Mouse (Mus musculus): Measurements from ENCODE around the gene Tmem145. TPM values are rescaled to one million over a fixed set of nuclear protein-coding genes. Genes with fewer than 3 reads are reported as not detected.

Tmem145 gene
- polyA plus RNA-seq, 1 experiment: not detected

DNA sequence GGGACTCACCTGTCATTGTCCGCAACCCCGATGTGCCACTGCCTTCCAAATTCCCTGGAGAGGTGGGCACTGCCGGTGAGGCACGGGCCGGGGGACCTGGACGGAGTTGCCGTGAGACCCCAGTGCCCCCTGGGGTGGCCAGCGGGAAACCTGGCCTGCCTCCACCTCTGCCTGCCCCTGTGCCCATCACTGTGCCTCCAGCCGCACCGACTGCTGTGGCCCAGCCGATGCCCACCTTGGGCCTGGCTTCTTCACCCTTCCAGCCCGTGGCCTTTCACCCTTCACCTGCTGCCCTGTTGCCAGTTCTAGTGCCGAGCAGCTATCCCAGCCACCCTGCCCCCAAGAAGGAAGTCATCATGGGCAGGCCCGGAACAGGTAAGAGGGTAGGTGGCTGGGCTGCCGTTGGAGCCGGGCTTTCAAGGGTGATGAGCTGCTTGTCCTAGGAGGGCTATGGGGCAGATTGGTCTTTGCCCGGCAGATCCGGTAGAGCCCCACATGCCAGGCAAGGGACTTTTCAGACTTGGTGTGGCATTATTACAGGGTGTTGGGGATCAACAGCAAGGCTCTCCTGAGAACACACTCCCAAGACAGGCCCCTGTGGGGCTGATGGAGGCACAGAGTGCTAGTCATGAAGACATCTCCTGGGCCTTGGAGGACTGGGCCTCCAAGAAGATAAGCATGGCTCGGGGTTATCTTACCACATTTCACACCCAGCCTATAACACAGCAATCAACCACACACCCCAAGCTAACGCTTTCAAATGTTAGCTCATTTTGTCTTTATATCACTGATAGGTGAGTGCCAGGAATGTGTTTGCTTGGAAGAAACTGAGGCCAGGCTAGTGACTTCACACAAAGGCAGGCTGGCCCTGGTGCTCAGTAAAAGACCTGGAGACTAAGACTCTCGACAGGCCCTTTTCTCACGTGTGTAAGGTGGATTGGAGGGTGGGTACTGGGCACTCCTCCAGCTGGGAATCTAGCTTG, 32.4 kb upstream of the Tmem145 start:
- 0 out of 2 replicates have a peak, but pooled peaks have one; percentile 4 for TF ChIP-seq POLR2A (IDR thresholded peaks at IDR 0.05; ENCODE audit: borderline replicate concordance, control insufficient read depth, low read depth, low read length)
- TF ChIP-seq CTCF (IDR thresholded peaks at IDR 0.05; ENCODE audit: control insufficient read depth, insufficient read depth, low read length): no peak
- 82% methylated on average over 22 of the region's 22 CpGs for WGBS
- Histone ChIP-seq H3K4me3 (replicated peaks; ENCODE audit: control insufficient read depth, low read depth, low read length) (no peak overlapping the region), H3K4me1 (ENCODE audit: control insufficient read depth, insufficient read depth, low read length) (peaks cover 12% of the 10 kb centered on the region), H3K27ac (ENCODE audit: control insufficient read depth, insufficient read depth, low read depth, low read length, poor library complexity) (peak overlapping the region; percentile 57)

DNA sequence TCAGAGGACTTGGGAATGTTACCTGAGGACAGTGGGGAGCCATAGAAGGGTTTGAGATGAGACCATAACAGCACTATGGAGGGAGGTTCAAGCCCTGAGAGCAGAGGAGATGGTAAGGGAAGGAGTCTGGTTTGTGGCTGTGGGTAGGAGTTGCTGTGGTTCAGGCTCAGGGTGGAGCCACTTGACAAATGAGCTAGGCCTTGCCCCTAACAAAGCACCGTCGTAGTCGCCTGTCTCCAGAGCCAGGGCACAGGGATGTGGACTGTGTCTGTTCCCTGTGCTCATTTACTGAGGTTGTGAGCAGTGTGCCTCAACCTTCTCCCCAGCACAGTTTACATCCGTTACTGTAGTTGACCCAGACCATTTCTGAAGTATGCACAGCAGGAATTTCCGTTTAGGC, 31.3 kb upstream of the Tmem145 start:
- Histone ChIP-seq H3K4me1 (ENCODE audit: control insufficient read depth, insufficient read depth, low read length) (peaks cover 11% of the 10 kb centered on the region), H3K27ac (ENCODE audit: control insufficient read depth, insufficient read depth, low read depth, low read length, poor library complexity) (no peak overlapping the region), H3K4me3 (replicated peaks; ENCODE audit: control insufficient read depth, low read depth, low read length) (no peak overlapping the region)
- whole genome bisulfite sequencing: 27% methylated on average over 5 of the region's 5 CpGs
- TF ChIP-seq POLR2A (IDR thresholded peaks at IDR 0.05; ENCODE audit: borderline replicate concordance, control insufficient read depth, low read depth, low read length): no peak
- TF ChIP-seq CTCF (IDR thresholded peaks at IDR 0.05; ENCODE audit: control insufficient read depth, insufficient read depth, low read length): no peak

DNA sequence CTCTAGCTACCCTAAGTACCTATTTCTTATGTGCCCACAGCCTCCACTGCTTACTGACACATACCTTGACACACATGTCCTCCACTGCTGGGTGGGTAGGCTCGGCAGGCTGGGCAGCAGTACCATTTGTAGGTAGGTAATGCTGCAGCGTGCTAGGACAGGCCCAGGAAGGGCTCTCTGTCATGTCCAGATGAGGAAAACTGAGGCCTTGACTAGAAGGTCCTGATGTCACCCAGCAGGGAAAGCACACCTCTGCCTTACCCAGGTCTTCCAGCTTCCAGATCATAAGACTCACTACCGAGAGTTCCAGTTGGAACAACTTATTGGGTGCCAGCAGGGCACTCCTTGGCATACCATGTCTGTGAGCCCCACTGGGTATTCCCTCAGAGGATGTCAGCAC, 30.9 kb upstream of the Tmem145 start:
- H3K27ac ChIP-seq (ENCODE audit: control insufficient read depth, insufficient read depth, low read depth, low read length, poor library complexity): no peak overlapping the region
- no peak for TF ChIP-seq CTCF (IDR thresholded peaks at IDR 0.05; ENCODE audit: control insufficient read depth, insufficient read depth, low read length)
- no peak for TF ChIP-seq POLR2A (IDR thresholded peaks at IDR 0.05; ENCODE audit: borderline replicate concordance, control insufficient read depth, low read depth, low read length)
- whole genome bisulfite sequencing: 81% methylated on average over 3 of the region's 3 CpGs
- peaks cover 7% of the 10 kb centered on the region for H3K4me1 ChIP-seq (ENCODE audit: control insufficient read depth, insufficient read depth, low read length)
- H3K4me3 ChIP-seq (replicated peaks; ENCODE audit: control insufficient read depth, low read depth, low read length): no peak overlapping the region

DNA sequence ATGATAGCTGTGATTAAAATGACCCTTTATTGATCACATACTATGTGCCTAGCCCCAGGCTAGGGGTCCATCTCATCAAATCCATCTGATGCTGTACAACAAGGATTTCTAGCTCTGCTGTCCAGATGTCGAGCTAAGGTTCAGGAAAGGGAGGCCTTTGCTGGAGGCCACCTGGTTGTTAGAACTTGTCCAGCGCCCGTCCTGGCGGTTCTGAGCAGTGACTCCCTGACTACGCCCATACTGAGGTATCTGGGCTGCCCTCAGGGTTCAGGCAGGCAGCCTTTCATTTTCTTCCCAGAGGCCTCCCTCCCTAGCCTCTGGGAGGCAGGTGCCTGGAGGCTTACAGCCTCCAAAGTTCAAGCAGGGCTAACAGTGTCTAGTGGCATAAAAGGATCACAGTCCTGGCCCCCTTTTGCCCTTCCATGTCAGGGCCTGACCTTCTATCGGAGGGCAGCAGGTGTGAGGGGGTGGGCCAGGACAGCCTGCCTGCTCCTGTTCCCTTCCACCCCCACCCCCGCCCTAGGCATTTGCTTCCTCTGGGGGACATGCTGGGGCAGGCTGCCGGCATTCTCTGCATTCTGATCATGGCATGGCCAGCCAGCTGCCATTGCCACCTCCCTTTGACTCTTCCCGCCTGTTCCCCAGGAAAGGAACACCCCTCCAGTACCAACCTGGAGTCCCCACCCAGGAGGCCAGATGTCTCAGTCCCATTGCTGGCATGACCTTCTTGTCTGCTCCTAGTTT, 30.2 kb upstream of the Tmem145 start:
- Histone ChIP-seq H3K27ac (ENCODE audit: control insufficient read depth, insufficient read depth, low read depth, low read length, poor library complexity) (no peak overlapping the region), H3K4me3 (replicated peaks; ENCODE audit: control insufficient read depth, low read depth, low read length) (no peak overlapping the region), H3K4me1 (ENCODE audit: control insufficient read depth, insufficient read depth, low read length) (peaks cover 8% of the 10 kb centered on the region)
- TF ChIP-seq POLR2A (IDR thresholded peaks at IDR 0.05; ENCODE audit: borderline replicate concordance, control insufficient read depth, low read depth, low read length): no peak
- no peak for TF ChIP-seq CTCF (IDR thresholded peaks at IDR 0.05; ENCODE audit: control insufficient read depth, insufficient read depth, low read length)
- WGBS: 81% methylated on average over 9 of the region's 9 CpGs

DNA sequence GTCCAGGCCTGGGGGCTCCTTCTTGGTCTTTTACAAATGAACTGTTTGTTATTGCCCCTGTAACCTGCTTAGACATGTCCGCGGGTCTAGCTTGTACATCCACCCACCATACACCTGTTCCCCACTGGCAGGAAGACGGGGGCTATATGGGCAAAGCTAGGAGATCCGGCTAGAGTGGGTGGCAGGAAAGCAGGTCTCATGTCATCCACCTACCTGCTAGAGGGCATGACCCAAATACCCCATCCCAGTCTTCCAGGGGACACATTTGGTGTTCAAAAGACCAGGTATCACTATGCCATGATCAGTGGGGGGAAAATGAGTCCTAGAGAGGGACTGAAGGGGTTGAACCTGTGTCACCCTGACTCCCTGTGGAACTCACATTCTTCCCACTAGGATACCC, 28.5 kb upstream of the Tmem145 start:
- 84% methylated on average over 4 of the region's 4 CpGs for WGBS
- Histone ChIP-seq H3K27ac (ENCODE audit: control insufficient read depth, insufficient read depth, low read depth, low read length, poor library complexity) (no peak overlapping the region), H3K4me3 (replicated peaks; ENCODE audit: control insufficient read depth, low read depth, low read length) (no peak overlapping the region), H3K4me1 (ENCODE audit: control insufficient read depth, insufficient read depth, low read length) (peaks cover 13% of the 10 kb centered on the region)
- TF ChIP-seq CTCF (IDR thresholded peaks at IDR 0.05; ENCODE audit: control insufficient read depth, insufficient read depth, low read length) (no peak), POLR2A (IDR thresholded peaks at IDR 0.05; ENCODE audit: borderline replicate concordance, control insufficient read depth, low read depth, low read length) (no peak)

DNA sequence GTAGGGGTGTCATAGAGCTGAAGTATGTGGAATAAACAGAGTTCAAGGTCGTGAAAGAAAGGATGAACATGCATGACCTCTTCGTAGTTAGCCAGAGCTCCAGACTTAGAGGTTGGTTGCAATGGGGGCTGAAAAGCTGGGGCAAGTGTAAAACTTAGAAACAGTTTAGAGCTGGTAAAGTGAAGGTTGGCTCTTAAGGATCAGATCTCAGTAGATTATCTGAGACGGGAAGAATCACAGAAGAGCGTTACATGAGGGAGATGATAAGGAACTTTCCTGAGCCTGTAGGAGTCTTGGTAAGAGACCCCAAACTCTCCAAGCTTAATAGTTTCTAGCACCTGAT, 27.9 kb upstream of the Tmem145 start:
- WGBS: 6% methylated on average over 4 of the region's 4 CpGs
- H3K4me3 ChIP-seq (replicated peaks; ENCODE audit: control insufficient read depth, low read depth, low read length): no peak overlapping the region
- no peak for TF ChIP-seq CTCF (IDR thresholded peaks at IDR 0.05; ENCODE audit: control insufficient read depth, insufficient read depth, low read length)
- no peak for TF ChIP-seq POLR2A (IDR thresholded peaks at IDR 0.05; ENCODE audit: borderline replicate concordance, control insufficient read depth, low read depth, low read length)

DNA sequence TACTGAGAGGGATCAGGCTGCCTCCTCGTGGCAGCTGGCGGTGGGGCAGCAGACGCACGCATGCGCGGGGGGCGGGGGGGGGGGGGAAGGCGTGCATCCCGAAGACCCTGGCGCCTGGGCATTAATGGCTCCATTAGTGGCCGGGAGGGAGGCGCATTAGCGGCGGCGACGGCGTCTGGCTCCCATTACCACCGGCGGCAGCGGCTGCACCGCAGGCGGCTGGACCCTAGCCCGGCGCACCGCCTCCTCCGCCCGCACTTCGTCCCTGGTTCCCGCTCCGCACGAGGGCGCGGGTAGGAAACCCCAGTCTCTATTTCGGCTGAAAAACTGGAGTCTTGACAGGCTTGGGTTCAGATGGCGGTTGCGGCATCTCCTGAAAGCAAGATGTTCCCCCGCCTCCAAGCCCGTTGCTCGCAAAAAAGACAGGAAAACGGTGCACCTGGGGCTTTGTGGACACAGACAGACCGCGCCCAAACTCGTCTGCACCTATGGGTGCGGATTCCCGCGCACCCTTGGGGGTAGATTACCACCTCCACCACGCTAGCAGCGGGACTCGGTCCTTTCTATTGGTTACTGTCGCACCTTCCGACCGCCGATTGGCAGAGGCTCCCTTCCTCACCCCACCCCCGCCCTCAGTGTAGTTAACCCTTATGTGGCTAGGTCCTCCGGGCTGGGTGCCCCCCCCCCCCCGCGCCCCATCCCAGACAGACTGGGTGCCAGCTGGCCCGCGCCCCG, 27.4 kb upstream of the Tmem145 start:
- under 1% methylated on average over 57 of the region's 60 CpGs for WGBS
- peak; percentile 82 for TF ChIP-seq POLR2A (IDR thresholded peaks at IDR 0.05; ENCODE audit: borderline replicate concordance, control insufficient read depth, low read depth, low read length)
- peak; percentile 68 for TF ChIP-seq CTCF (IDR thresholded peaks at IDR 0.05; ENCODE audit: control insufficient read depth, insufficient read depth, low read length)
- peak overlapping the region; percentile 87 for H3K27ac ChIP-seq (ENCODE audit: control insufficient read depth, insufficient read depth, low read depth, low read length, poor library complexity)
- H3K4me1 ChIP-seq (ENCODE audit: control insufficient read depth, insufficient read depth, low read length): peaks cover 13% of the 10 kb centered on the region
- H3K4me3 ChIP-seq (replicated peaks; ENCODE audit: control insufficient read depth, low read depth, low read length): peak overlapping the region; percentile 76

More for the DNA sequence above, 27.9 kb upstream of the Tmem145 start:
- Histone ChIP-seq H3K4me1 (ENCODE audit: control insufficient read depth, insufficient read depth, low read length) (peaks cover 13% of the 10 kb centered on the region), H3K27ac (ENCODE audit: control insufficient read depth, insufficient read depth, low read depth, low read length, poor library complexity) (no peak overlapping the region)
